Mouse (Mus musculus): Measurements from ENCODE around the gene Cd34. TPM values are rescaled to one million over a fixed set of nuclear protein-coding genes. Genes with fewer than 3 reads are reported as not detected.

Cd34 gene
- 4.5 and 5.8 TPM in 2 replicates for polyA plus RNA-seq (2012; rRNA removed)

- no peak for TF ChIP-seq CTCF (IDR thresholded peaks at IDR 0.05; ENCODE audit: extremely low read depth, insufficient read length, insufficient replicate concordance, low read depth, low read length)
- no peak for TF ChIP-seq POLR2A (IDR thresholded peaks at IDR 0.05; ENCODE audit: low read depth, low read length)
- Histone ChIP-seq H3K36me3 (ENCODE audit: control insufficient read depth, insufficient read depth, low read length) (no peaks in the 10 kb centered on the region), H3K4me1 (ENCODE audit: control insufficient read depth, insufficient read depth, insufficient read length, low read length) (no peaks in the 10 kb centered on the region), H3K27ac (ENCODE audit: insufficient read depth, low read depth, low read length) (peak within 1 kb of the TSS; percentile 12; the same call in 1 of the 2 replicates), H3K27me3 (ENCODE audit: control insufficient read depth, insufficient read depth, low read length) (peaks cover 10% of the 10 kb centered on the region; the same call in 1 of the 2 replicates), H3K4me3 (ENCODE audit: low read depth, low read length) (peak within 1 kb of the TSS; percentile 63)
- WGBS, result under 1% methylated on average over 26 of the region's 26 CpGs
Measured at GRCm38 (mm10) chr1:194938715-194939114, at the start of gene Cd34. TSS of gene Cd34 (plus strand) at chr1:194938819.

GRCm38 (mm10) chr1:194894513-194894912 lies 44.1 kb upstream of the Cd34 start:
- no peaks in the 10 kb centered on the region for H3K4me1 ChIP-seq (ENCODE audit: control insufficient read depth, insufficient read depth, insufficient read length, low read length)
- WGBS, result 15% methylated on average over 1 of the region's 1 CpGs
- H3K27ac ChIP-seq (ENCODE audit: insufficient read depth, low read depth, low read length), result no peak overlapping the region
- no peak overlapping the region for H3K4me3 ChIP-seq (ENCODE audit: low read depth, low read length)
- H3K27me3 ChIP-seq (ENCODE audit: control insufficient read depth, insufficient read depth, low read length), result no peaks in the 10 kb centered on the region
- TF ChIP-seq POLR2A (IDR thresholded peaks at IDR 0.05; ENCODE audit: low read depth, low read length) (no peak), CTCF (IDR thresholded peaks at IDR 0.05; ENCODE audit: extremely low read depth, insufficient read length, insufficient replicate concordance, low read depth, low read length) (no peak)
- H3K36me3 ChIP-seq (ENCODE audit: control insufficient read depth, insufficient read depth, low read length), result no peaks in the 10 kb centered on the region

- TF ChIP-seq CTCF (IDR thresholded peaks at IDR 0.05; ENCODE audit: extremely low read depth, insufficient read length, insufficient replicate concordance, low read depth, low read length), result no peak
- TF ChIP-seq POLR2A (IDR thresholded peaks at IDR 0.05; ENCODE audit: low read depth, low read length), result no peak
- Histone ChIP-seq H3K4me3 (ENCODE audit: low read depth, low read length) (no peak overlapping the region), H3K4me1 (ENCODE audit: control insufficient read depth, insufficient read depth, insufficient read length, low read length) (no peaks in the 10 kb centered on the region), H3K36me3 (ENCODE audit: control insufficient read depth, insufficient read depth, low read length) (no peaks in the 10 kb centered on the region), H3K27me3 (ENCODE audit: control insufficient read depth, insufficient read depth, low read length) (no peaks in the 10 kb centered on the region), H3K27ac (ENCODE audit: insufficient read depth, low read depth, low read length) (no peak overlapping the region)
- WGBS, result 73% methylated on average over 3 of the region's 3 CpGs
Measured at GRCm38 (mm10) chr1:194895287-194895686, 43.3 kb upstream of the Cd34 start.

- no peak for TF ChIP-seq POLR2A (IDR thresholded peaks at IDR 0.05; ENCODE audit: low read depth, low read length)
- no peak for TF ChIP-seq CTCF (IDR thresholded peaks at IDR 0.05; ENCODE audit: extremely low read depth, insufficient read length, insufficient replicate concordance, low read depth, low read length)
- no peak overlapping the region for H3K4me3 ChIP-seq (ENCODE audit: low read depth, low read length)
- H3K27ac ChIP-seq (ENCODE audit: insufficient read depth, low read depth, low read length), result no peak overlapping the region
- H3K27me3 ChIP-seq (ENCODE audit: control insufficient read depth, insufficient read depth, low read length), result no peaks in the 10 kb centered on the region
- no peaks in the 10 kb centered on the region for H3K4me1 ChIP-seq (ENCODE audit: control insufficient read depth, insufficient read depth, insufficient read length, low read length)
- H3K36me3 ChIP-seq (ENCODE audit: control insufficient read depth, insufficient read depth, low read length), result no peaks in the 10 kb centered on the region
Measured at GRCm38 (mm10) chr1:194901075-194901474, 37.5 kb upstream of the Cd34 start.

GRCm38 (mm10) chr1:194901826-194902225 lies 36.8 kb upstream of the Cd34 start:
- TF ChIP-seq CTCF (IDR thresholded peaks at IDR 0.05; ENCODE audit: extremely low read depth, insufficient read length, insufficient replicate concordance, low read depth, low read length) (no peak), POLR2A (IDR thresholded peaks at IDR 0.05; ENCODE audit: low read depth, low read length) (no peak)
- 41% methylated on average over 1 of the region's 1 CpGs for WGBS
- no peaks in the 10 kb centered on the region for H3K36me3 ChIP-seq (ENCODE audit: control insufficient read depth, insufficient read depth, low read length)
- no peak overlapping the region for H3K27ac ChIP-seq (ENCODE audit: insufficient read depth, low read depth, low read length)
- no peak overlapping the region for H3K4me3 ChIP-seq (ENCODE audit: low read depth, low read length)
- H3K4me1 ChIP-seq (ENCODE audit: control insufficient read depth, insufficient read depth, insufficient read length, low read length), result no peaks in the 10 kb centered on the region
- H3K27me3 ChIP-seq (ENCODE audit: control insufficient read depth, insufficient read depth, low read length), result no peaks in the 10 kb centered on the region

GRCm38 (mm10) chr1:194908956-194909355 lies 29.7 kb upstream of the Cd34 start:
- H3K27me3 ChIP-seq (ENCODE audit: control insufficient read depth, insufficient read depth, low read length), result no peaks in the 10 kb centered on the region
- TF ChIP-seq POLR2A (IDR thresholded peaks at IDR 0.05; ENCODE audit: low read depth, low read length) (no peak), CTCF (IDR thresholded peaks at IDR 0.05; ENCODE audit: extremely low read depth, insufficient read length, insufficient replicate concordance, low read depth, low read length) (no peak)
- H3K4me1 ChIP-seq (ENCODE audit: control insufficient read depth, insufficient read depth, insufficient read length, low read length), result no peaks in the 10 kb centered on the region
- H3K36me3 ChIP-seq (ENCODE audit: control insufficient read depth, insufficient read depth, low read length), result no peaks in the 10 kb centered on the region
- no peak overlapping the region for H3K27ac ChIP-seq (ENCODE audit: insufficient read depth, low read depth, low read length)
- H3K4me3 ChIP-seq (ENCODE audit: low read depth, low read length), result no peak overlapping the region

GRCm38 (mm10) chr1:194925753-194926350 lies 12.8 kb upstream of the Cd34 start:
- H3K4me1 ChIP-seq (ENCODE audit: control insufficient read depth, insufficient read depth, insufficient read length, low read length), result no peaks in the 10 kb centered on the region
- H3K36me3 ChIP-seq (ENCODE audit: control insufficient read depth, insufficient read depth, low read length), result no peaks in the 10 kb centered on the region
- no peak overlapping the region for H3K27ac ChIP-seq (ENCODE audit: insufficient read depth, low read depth, low read length)
- TF ChIP-seq POLR2A (IDR thresholded peaks at IDR 0.05; ENCODE audit: low read depth, low read length) (no peak), CTCF (IDR thresholded peaks at IDR 0.05; ENCODE audit: extremely low read depth, insufficient read length, insufficient replicate concordance, low read depth, low read length) (no peak)
- no peaks in the 10 kb centered on the region; the same call in 1 of the 2 replicates for H3K27me3 ChIP-seq (ENCODE audit: control insufficient read depth, insufficient read depth, low read length)
- H3K4me3 ChIP-seq (ENCODE audit: low read depth, low read length), result no peak overlapping the region
- 19% methylated on average over 1 of the region's 1 CpGs for WGBS

Data from small intestine, adult 2 months (tissue).